Mouse (Mus musculus) ovary, adult 10 weeks (tissue): Measurements from ENCODE around the gene St6gal2. TPM values are rescaled to one million over a fixed set of nuclear protein-coding genes. Genes with fewer than 3 reads are reported as not detected.

Source experiments
- polyA plus RNA-seq: library from polyadenylated mRNA; stranded (reverse); fragments of 350-450 nt; fragmentation: Illumina TruSeq; extraction: RNeasy Lipid Tissue Mini Kit (QIAGEN cat#74804); gene quantifications from one replicate; pipeline ENCODE4 v1.2.3, GENCODE M21; 2014

The St6gal2 gene
- polyA plus RNA-seq: 4.4 TPM

DNA sequence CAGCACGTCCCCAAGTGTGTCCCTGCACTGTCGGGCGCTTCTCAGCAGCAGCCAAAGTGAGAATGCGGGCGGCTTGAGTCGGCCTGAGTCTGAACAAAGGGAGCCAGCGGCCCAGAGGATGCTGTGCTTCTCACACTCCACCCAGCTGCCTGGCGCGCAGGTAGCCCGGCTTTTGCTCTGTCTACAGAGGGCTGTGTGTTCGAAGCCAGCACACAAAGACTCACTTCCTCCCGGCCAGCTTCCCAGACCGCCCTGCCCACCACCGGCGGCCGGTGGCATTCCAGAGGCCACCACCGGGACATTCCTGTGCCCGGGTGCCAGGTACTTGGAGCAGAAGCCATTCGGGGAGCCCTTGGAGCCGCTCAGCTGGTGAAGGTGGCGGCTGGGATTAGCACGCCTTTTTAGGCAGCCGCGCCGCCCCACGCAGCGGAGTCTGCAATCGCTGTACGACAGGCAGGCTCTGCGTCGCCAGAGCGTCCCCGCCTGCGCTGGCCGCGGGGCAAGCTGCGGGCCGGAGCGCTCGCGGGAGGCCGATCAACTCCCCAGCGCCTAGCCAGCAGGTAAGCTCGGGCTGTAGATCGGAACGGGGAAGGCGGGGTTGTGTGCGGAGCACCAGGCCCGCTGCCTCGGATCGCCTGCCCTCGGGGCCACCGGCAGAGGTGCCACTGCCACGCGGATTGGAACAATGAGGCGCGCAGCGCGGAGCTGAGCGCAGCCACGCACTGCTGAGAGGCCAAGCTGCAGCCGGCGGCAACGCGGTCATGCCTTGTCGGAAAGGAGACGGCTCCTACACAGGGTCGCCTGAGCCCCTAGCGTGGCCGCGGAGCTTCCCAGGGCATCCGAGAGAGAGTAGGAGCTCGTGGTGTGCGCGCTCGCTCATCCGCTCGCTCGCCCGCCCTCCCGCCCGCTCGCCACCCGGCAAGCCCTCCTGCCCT lies at the start of gene St6gal2:
Gene St6gal2, plus strand, starts transcription at position 133 of the 935 bp plus-strand sequence.

Other genes with a start within 250 kb of the St6gal2 start
- gene Vmn2r118, start 179.8 kb downstream of the St6gal2 start, polyA plus RNA-seq: not detected